Comparison of ENCODE assay signal across 14 mouse cellular contexts in genomic region chr13:58824752-58825151, GRCm38 (mm10). TPM values are rescaled to one million over a fixed set of nuclear protein-coding genes. Genes with fewer than 3 reads are reported as not detected.
"Had no signal": no experiment of that assay in that cellular context is flagged by ENCODE, and none has a peak within 500 bp of the region (broad histone marks: within the 10 kb centered on the region; RNA-seq: fewer than 3 reads in every experiment).

No protein-coding gene starts in this region.

- ATAC-seq: lung, postnatal 0 days had no signal

- H3K27ac ChIP-seq: limb, embryonic 10.5 days; liver, embryonic 15.5 days; midbrain, embryonic 10.5 days; neural tube, embryonic 15.5 days had no signal

- H3K36me3 ChIP-seq: limb, embryonic 10.5 days; liver, embryonic 15.5 days had no signal

- H3K4me2 ChIP-seq: liver, embryonic 11.5 days; liver, embryonic 15.5 days; neural tube, embryonic 15.5 days had no signal

- H3K27me3 ChIP-seq: liver, embryonic 15.5 days; neural tube, embryonic 15.5 days had no signal

- DNase-seq: kidney, postnatal 14 days; lung, adult 2 months; lung, postnatal 4 days; midbrain, embryonic 14.5 days; right cerebral cortex, adult 18-20 months; right cerebral cortex, postnatal 25 days; thymus, postnatal 36 days had no signal

- H3K4me1 ChIP-seq: liver, embryonic 15.5 days had no signal

- H3K4me3 ChIP-seq: limb, embryonic 10.5 days; liver, embryonic 15.5 days; midbrain, embryonic 10.5 days; myocyte; neural tube, embryonic 15.5 days had no signal

- H3K9me3 ChIP-seq: limb, embryonic 10.5 days; neural tube, embryonic 15.5 days had no signal

- H3K9ac ChIP-seq: liver, embryonic 15.5 days; neural tube, embryonic 15.5 days had no signal

RNA-seq across cellular contexts. Expression of gene Ntrk2, which starts 18.4 kb away (rescaled TPM):
- polyA plus RNA-seq: myocyte had no signal
